Mouse (Mus musculus): Measurements from ENCODE around the gene Rnf212. TPM values are rescaled to one million over a fixed set of nuclear protein-coding genes. Genes with fewer than 3 reads are reported as not detected.

The Rnf212 gene
- total RNA-seq, 1 experiment from 2014 or later: not detected

GRCm38 (mm10) chr5:108692271-108692670 is 82.5 kb downstream of the Rnf212 start, which contains the start of gene Fgfrl1:
TSS of gene Fgfrl1 (plus strand) at chr5:108692382.
- ATAC-seq (replicated peaks in 1 of 2; ENCODE audit: insufficient read depth in 1 of 2, low FRiP score in 2 of 2, low TSS enrichment in 1 of 2, low read depth in 1 of 2, poor library complexity in 2 of 2, severe bottlenecking in 2 of 2): peak; percentile 48 to 55

- no peak for ATAC-seq (replicated peaks in 1 of 2; ENCODE audit: insufficient read depth in 1 of 2, low FRiP score in 2 of 2, low TSS enrichment in 1 of 2, low read depth in 1 of 2, poor library complexity in 2 of 2, severe bottlenecking in 2 of 2)
These were observed 83.6 kb downstream of the Rnf212 start for GRCm38 (mm10) chr5:108691152-108691551.

GRCm38 (mm10) chr5:108689091-108689490 is 85.7 kb downstream of the Rnf212 start:
- ATAC-seq (replicated peaks in 1 of 2; ENCODE audit: insufficient read depth in 1 of 2, low FRiP score in 2 of 2, low TSS enrichment in 1 of 2, low read depth in 1 of 2, poor library complexity in 2 of 2, severe bottlenecking in 2 of 2): no peak

GRCm38 (mm10) chr5:108680871-108681270 is 93.9 kb downstream of the Rnf212 start:
- ATAC-seq (replicated peaks in 1 of 2; ENCODE audit: insufficient read depth in 1 of 2, low FRiP score in 2 of 2, low TSS enrichment in 1 of 2, low read depth in 1 of 2, poor library complexity in 2 of 2, severe bottlenecking in 2 of 2): no peak

- no peak for ATAC-seq (replicated peaks in 1 of 2; ENCODE audit: insufficient read depth in 1 of 2, low FRiP score in 2 of 2, low TSS enrichment in 1 of 2, low read depth in 1 of 2, poor library complexity in 2 of 2, severe bottlenecking in 2 of 2)
These were observed 94.9 kb downstream of the Rnf212 start for GRCm38 (mm10) chr5:108679909-108680308.

Other genes starting within 250 kb of the Rnf212 start
- not detected in 2 replicates for gene Cplx1, start 225.0 kb downstream of the Rnf212 start, total RNA-seq (2017)
- 91.3 and 96.3 TPM in 2 replicates for gene Gak, start 145.2 kb downstream of the Rnf212 start, total RNA-seq (2017)
- 16.2 and 23.0 TPM in 2 replicates for gene Tmem175, start 145.2 kb downstream of the Rnf212 start, total RNA-seq (2017)
- gene Idua, start 114.7 kb downstream of the Rnf212 start, total RNA-seq (2017): 8.6 and 10.9 TPM in 2 replicates
- gene Dgkq, start 105.3 kb downstream of the Rnf212 start, total RNA-seq (2017): 4.7 and 23.1 TPM in 2 replicates
- 1.1 and 1.8 TPM in 2 replicates for gene Slc26a1, start 99.4 kb downstream of the Rnf212 start, total RNA-seq (2017)
- gene Fgfrl1, start 82.6 kb downstream of the Rnf212 start, total RNA-seq (2017): 3.5 and 5.0 TPM in 2 replicates
- gene Tmed11, start 20.4 kb upstream of the Rnf212 start, total RNA-seq (2017): not detected in 2 replicates
- not detected in 2 replicates for gene Vmn2r8, start 33.9 kb upstream of the Rnf212 start, total RNA-seq (2017)
- not detected in 2 replicates for gene Vmn2r9, start 77.6 kb upstream of the Rnf212 start, total RNA-seq (2017)
- not detected in 2 replicates for gene Vmn2r10, start 231.5 kb upstream of the Rnf212 start, total RNA-seq (2017)

Data from hematopoietic stem cell, adult 5-6 weeks (primary cell).